Mouse (Mus musculus): Measurements from ENCODE around the gene Hip1.

Hip1 gene

GRCm38 (mm10) chr5:135529964-135530363 is 15.0 kb downstream of the Hip1 start:
- no peak for DNase-seq

GRCm38 (mm10) chr5:135529310-135529709 is 15.6 kb downstream of the Hip1 start:
- DNase-seq = no peak

- DNase-seq = no peak
These were observed 16.9 kb downstream of the Hip1 start for GRCm38 (mm10) chr5:135527986-135528385.

GRCm38 (mm10) chr5:135524660-135525560 is 20.0 kb downstream of the Hip1 start:
- no peak for DNase-seq

- DNase-seq = no peak
These were observed 20.8 kb downstream of the Hip1 start for GRCm38 (mm10) chr5:135524087-135524486.

- DNase-seq = no peak
These were observed 22.7 kb downstream of the Hip1 start for GRCm38 (mm10) chr5:135522111-135522722.

- DNase-seq = no peak
These were observed 27.5 kb downstream of the Hip1 start for GRCm38 (mm10) chr5:135517348-135517883.

GRCm38 (mm10) chr5:135513131-135513530 is 31.8 kb downstream of the Hip1 start:
- no peak for DNase-seq

GRCm38 (mm10) chr5:135511105-135511504 is 33.8 kb downstream of the Hip1 start:
- DNase-seq = no peak

- DNase-seq = no peak
These were observed 36.6 kb downstream of the Hip1 start for GRCm38 (mm10) chr5:135508284-135508683.

GRCm38 (mm10) chr5:135507561-135508273 is 37.2 kb downstream of the Hip1 start:
- no peak for DNase-seq

GRCm38 (mm10) chr5:135505442-135505841 is 39.5 kb downstream of the Hip1 start:
- no peak for DNase-seq

- no peak for DNase-seq
These were observed 42.0 kb downstream of the Hip1 start for GRCm38 (mm10) chr5:135502931-135503330.

- DNase-seq = no peak
These were observed 42.9 kb downstream of the Hip1 start for GRCm38 (mm10) chr5:135502027-135502426.

- no peak for DNase-seq
These were observed 46.0 kb downstream of the Hip1 start for GRCm38 (mm10) chr5:135498914-135499313.

GRCm38 (mm10) chr5:135497347-135497955 is 47.5 kb downstream of the Hip1 start:
- DNase-seq = no peak

GRCm38 (mm10) chr5:135496489-135496888 is 48.4 kb downstream of the Hip1 start:
- DNase-seq = no peak

- DNase-seq = no peak
These were observed 49.4 kb downstream of the Hip1 start for GRCm38 (mm10) chr5:135495471-135495870.

- no peak for DNase-seq
These were observed 50.6 kb downstream of the Hip1 start for GRCm38 (mm10) chr5:135494183-135494910.

GRCm38 (mm10) chr5:135493095-135493494 is 51.8 kb downstream of the Hip1 start:
- DNase-seq = no peak

GRCm38 (mm10) chr5:135492126-135492525 is 52.8 kb downstream of the Hip1 start:
- no peak for DNase-seq

GRCm38 (mm10) chr5:135489695-135490294 is 55.1 kb downstream of the Hip1 start:
- DNase-seq = no peak
